Mouse (Mus musculus): ENCODE measurements around the gene Ift140. TPM values are rescaled to one million over a fixed set of nuclear protein-coding genes. Genes with fewer than 3 reads are reported as not detected.

Ift140 gene
- polyA plus RNA-seq (2014; fragmentation: Nextera tagmentation; extraction: Ambion mirVana), result 21.9 and 25.8 TPM in 2 replicates

DNA sequence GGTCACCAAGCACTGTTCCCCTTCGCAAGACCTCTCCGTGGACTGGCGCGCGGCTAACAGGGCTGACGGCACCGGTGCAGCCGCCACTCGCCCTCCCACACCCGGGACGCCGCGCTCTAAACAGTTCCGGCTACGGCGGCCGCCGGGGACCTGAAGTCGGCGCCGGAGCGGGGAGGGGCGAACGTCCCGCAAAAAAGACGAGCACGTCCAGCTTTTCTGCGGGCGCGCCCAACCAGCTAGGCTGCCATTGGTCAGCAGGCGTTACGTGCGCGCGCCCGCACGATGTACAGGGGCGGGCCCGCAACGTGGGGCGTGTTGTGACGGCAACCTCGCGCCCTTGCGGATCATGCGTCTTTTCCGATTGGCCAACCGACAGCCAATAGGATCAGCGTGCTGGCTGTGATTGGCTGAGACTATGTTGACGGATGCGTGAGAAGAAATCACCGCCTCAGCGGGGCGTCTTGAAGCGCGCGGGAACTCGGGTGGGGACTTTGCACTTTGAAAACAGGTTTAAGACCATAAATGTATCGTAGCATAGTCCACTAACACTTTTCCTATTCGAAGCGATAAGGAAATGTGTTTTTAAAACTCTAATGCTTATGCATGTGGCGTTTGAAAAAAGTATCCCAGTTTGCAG lies at the start of gene Ift140, which contains the start of gene Cramp1l:
TSS of gene Ift140 (plus strand) at position 431 of the 637 bp plus-strand sequence.
TSS of gene Cramp1l (minus strand) at position 134 of the 637 bp plus-strand sequence.
- Histone ChIP-seq H3K4me1 (ENCODE audit: control insufficient read depth, insufficient read depth, low read length) (no peaks in the 10 kb centered on the region; the same call in 1 of the 2 replicates), H3K27ac (ENCODE audit: low read depth, low read length) (peak within 1 kb of the TSS; percentile 80), H3K36me3 (ENCODE audit: control insufficient read depth, insufficient read depth, low read length) (peaks cover 8% of the 10 kb centered on the region), H3K9ac (ENCODE audit: low read length) (peak within 1 kb of the TSS; percentile 96), H3K9me3 (ENCODE audit: control insufficient read depth, low read length) (no peaks in the 10 kb centered on the region), H3K27me3 (ENCODE audit: control insufficient read depth, insufficient read depth, low read length) (no peaks in the 10 kb centered on the region), H3K4me3 (ENCODE audit: low read depth, low read length) (peak within 1 kb of the TSS; percentile 96), H3K4me2 (ENCODE audit: low read depth) (peak within 1 kb of the TSS; percentile 97)
- whole genome bisulfite sequencing, result under 1% methylated on average over 60 of the region's 62 CpGs
- ATAC-seq (ENCODE audit: insufficient read depth, low FRiP score, low TSS enrichment), result peak; percentile 97
- DNase-seq (ENCODE audit: low spot score), result peak; percentile 100

DNA sequence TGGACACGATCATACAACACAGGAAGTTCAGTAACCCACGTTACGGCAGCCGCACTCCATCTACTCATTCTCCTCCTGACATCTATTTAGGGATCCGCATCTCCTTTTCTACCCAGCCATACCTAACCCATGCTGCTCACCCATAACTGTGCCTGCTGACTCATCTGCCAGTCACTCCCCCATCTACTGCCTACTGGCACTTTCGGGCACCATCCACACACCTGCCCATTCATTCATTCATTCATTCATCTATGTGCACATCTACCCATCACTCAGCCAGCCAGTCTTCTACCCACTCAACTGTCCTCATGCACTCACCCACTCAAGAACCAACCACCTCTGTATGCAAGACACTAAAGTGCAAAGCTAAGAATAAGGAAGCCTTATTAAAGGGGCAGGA lies 28.7 kb upstream of the Ift140 start:
- H3K9ac ChIP-seq (ENCODE audit: low read length), result no peak overlapping the region
- no peaks in the 10 kb centered on the region for H3K27me3 ChIP-seq (ENCODE audit: control insufficient read depth, insufficient read depth, low read length)
- WGBS, result 96% methylated on average over 6 of the region's 6 CpGs
- no peaks in the 10 kb centered on the region for H3K4me1 ChIP-seq (ENCODE audit: control insufficient read depth, insufficient read depth, low read length)
- H3K27ac ChIP-seq (ENCODE audit: low read depth, low read length), result no peak overlapping the region
- no peak overlapping the region for H3K4me2 ChIP-seq (ENCODE audit: low read depth)
- H3K9me3 ChIP-seq (ENCODE audit: control insufficient read depth, low read length), result no peaks in the 10 kb centered on the region
- ATAC-seq (ENCODE audit: insufficient read depth, low FRiP score, low TSS enrichment) (no peak), DNase-seq (ENCODE audit: low spot score) (no peak)
- no peak overlapping the region for H3K4me3 ChIP-seq (ENCODE audit: low read depth, low read length)
- H3K36me3 ChIP-seq (ENCODE audit: control insufficient read depth, insufficient read depth, low read length), result peaks cover 38% of the 10 kb centered on the region

DNA sequence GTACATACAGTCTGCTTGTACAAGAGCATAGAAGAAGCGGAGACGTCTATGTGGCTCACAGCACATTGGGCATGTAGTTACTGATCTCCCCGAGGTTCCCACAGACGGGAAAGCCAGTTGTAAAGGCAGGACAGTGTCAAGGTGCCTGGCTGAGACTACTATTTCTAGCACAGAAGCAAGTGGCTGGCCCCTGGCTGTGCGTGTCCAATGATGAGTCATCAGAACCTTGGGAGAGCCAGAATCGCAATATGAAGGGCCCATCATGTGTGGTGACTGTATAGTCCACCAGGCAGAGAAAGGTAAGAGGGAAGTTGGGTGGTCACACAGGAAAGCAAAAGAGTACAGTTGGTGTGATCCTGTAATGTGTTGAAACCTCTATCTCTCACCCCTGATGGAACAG lies 21.2 kb upstream of the Ift140 start:
- Histone ChIP-seq H3K9me3 (ENCODE audit: control insufficient read depth, low read length) (no peaks in the 10 kb centered on the region), H3K9ac (ENCODE audit: low read length) (no peak overlapping the region), H3K36me3 (ENCODE audit: control insufficient read depth, insufficient read depth, low read length) (peaks cover 47% of the 10 kb centered on the region), H3K27ac (ENCODE audit: low read depth, low read length) (no peak overlapping the region), H3K27me3 (ENCODE audit: control insufficient read depth, insufficient read depth, low read length) (no peaks in the 10 kb centered on the region), H3K4me1 (ENCODE audit: control insufficient read depth, insufficient read depth, low read length) (no peaks in the 10 kb centered on the region), H3K4me3 (ENCODE audit: low read depth, low read length) (no peak overlapping the region), H3K4me2 (ENCODE audit: low read depth) (no peak overlapping the region)
- ATAC-seq (ENCODE audit: insufficient read depth, low FRiP score, low TSS enrichment), result no peak
- WGBS, result 93% methylated on average over 6 of the region's 6 CpGs
- DNase-seq (ENCODE audit: low spot score), result no peak

DNA sequence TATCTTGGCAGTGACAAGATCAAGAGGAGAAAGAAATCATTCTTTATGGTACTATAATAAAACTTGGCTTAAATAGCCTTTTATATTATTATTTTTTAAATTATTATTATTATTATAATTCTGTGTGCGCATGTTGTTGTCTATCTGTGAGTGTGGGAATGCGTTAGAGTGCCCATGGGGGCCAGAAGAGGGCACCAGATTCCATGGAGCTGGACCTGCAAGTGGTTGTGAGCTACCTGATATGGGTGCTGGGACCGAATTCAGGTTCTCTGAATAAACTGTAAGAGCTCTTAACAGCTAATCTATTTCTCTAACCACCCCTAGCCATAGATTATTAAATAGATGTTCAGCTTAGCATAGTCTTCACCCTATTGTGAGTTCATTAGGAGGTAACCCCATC lies 10.8 kb upstream of the Ift140 start:
- Histone ChIP-seq H3K36me3 (ENCODE audit: control insufficient read depth, insufficient read depth, low read length) (peaks cover 17% of the 10 kb centered on the region), H3K4me1 (ENCODE audit: control insufficient read depth, insufficient read depth, low read length) (no peaks in the 10 kb centered on the region), H3K27me3 (ENCODE audit: control insufficient read depth, insufficient read depth, low read length) (no peaks in the 10 kb centered on the region), H3K9ac (ENCODE audit: low read length) (no peak overlapping the region), H3K27ac (ENCODE audit: low read depth, low read length) (no peak overlapping the region), H3K9me3 (ENCODE audit: control insufficient read depth, low read length) (no peaks in the 10 kb centered on the region), H3K4me3 (ENCODE audit: low read depth, low read length) (no peak overlapping the region), H3K4me2 (ENCODE audit: low read depth) (no peak overlapping the region)
- DNase-seq (ENCODE audit: low spot score), result no peak
- no peak for ATAC-seq (ENCODE audit: insufficient read depth, low FRiP score, low TSS enrichment)
- 92% methylated on average over 3 of the region's 3 CpGs for WGBS

DNA sequence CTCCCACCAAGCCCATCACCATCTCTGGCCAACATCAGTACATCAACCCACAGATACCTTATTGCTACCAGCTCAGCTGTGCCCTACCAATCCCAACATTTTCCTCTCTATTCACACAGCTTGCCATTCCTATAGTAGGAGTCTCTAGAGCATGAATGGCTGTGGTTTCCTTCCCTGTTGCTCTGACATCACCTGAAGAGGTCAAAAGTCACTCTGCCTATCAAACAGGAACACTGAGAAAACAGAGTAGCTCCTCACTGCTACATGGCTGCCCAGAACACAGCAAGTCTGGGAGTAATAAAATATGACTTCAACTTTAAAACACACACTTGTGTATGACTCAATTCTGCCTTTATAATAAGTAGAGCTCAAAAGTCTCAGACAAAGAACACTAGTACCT lies 8.4 kb upstream of the Ift140 start:
- ATAC-seq (ENCODE audit: insufficient read depth, low FRiP score, low TSS enrichment), result no peak
- Histone ChIP-seq H3K9ac (ENCODE audit: low read length) (no peak overlapping the region), H3K27ac (ENCODE audit: low read depth, low read length) (no peak overlapping the region), H3K27me3 (ENCODE audit: control insufficient read depth, insufficient read depth, low read length) (no peaks in the 10 kb centered on the region), H3K4me2 (ENCODE audit: low read depth) (no peak overlapping the region), H3K9me3 (ENCODE audit: control insufficient read depth, low read length) (no peaks in the 10 kb centered on the region), H3K4me3 (ENCODE audit: low read depth, low read length) (no peak overlapping the region), H3K36me3 (ENCODE audit: control insufficient read depth, insufficient read depth, low read length) (peaks cover 24% of the 10 kb centered on the region), H3K4me1 (ENCODE audit: control insufficient read depth, insufficient read depth, low read length) (no peaks in the 10 kb centered on the region)
- DNase-seq (ENCODE audit: low spot score), result no peak

DNA sequence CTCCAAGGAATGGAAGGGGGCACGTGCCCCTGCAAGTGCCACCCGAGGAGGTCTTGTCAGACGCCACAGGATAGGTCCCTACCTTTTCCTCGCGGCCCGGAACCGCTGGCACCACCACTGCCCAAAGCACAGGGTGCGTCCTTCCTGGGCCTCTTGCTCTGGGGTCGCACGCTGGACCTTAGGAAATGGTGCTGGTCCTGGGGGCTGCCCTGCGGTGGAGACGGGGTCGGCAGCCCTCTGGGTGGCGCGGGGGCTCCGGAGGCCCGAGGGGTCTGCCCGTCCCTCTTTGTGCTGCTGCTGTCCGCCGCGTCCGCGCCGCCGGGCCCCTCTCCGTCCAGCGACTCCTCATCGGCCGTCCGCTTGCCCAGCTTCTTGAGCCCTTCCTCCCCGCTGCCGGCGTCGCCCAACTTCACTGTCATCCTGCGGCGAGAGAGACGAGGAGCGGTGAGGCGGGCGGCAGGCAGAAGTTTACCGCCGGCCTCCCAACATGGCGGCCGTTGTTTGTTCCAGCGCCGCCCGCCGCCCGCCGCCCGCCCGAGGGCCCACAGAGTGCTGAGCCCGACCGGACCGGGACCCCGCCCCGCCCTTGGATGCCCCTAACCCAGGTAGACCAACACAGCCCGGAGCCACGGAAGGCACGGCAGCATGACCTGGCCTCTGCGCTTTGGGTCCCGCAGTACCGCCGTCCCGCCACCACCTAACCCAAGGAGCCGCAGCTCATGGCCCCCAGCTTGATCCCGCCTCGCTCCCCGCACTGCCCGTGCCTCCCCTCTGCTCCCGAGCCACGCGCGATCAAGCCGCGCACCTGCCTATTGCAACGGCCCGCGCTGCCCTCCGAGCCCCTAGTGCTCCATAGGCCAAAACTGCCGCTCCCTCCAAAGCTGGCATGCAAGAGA lies 2.0 kb upstream of the Ift140 start:
- Histone ChIP-seq H3K4me1 (ENCODE audit: control insufficient read depth, insufficient read depth, low read length) (no peaks in the 10 kb centered on the region; the same call in 1 of the 2 replicates), H3K36me3 (ENCODE audit: control insufficient read depth, insufficient read depth, low read length) (peaks cover 11% of the 10 kb centered on the region), H3K9me3 (ENCODE audit: control insufficient read depth, low read length) (no peaks in the 10 kb centered on the region), H3K27me3 (ENCODE audit: control insufficient read depth, insufficient read depth, low read length) (no peaks in the 10 kb centered on the region), H3K27ac (ENCODE audit: low read depth, low read length) (peak overlapping the region; percentile 75), H3K4me2 (ENCODE audit: low read depth) (peak overlapping the region; percentile 97), H3K4me3 (ENCODE audit: low read depth, low read length) (peak overlapping the region; percentile 96), H3K9ac (ENCODE audit: low read length) (peak overlapping the region; percentile 96)
- DNase-seq (ENCODE audit: low spot score) (peak; percentile 50), ATAC-seq (ENCODE audit: insufficient read depth, low FRiP score, low TSS enrichment) (no peak)
- under 1% methylated on average over 76 of the region's 81 CpGs for WGBS

DNA sequence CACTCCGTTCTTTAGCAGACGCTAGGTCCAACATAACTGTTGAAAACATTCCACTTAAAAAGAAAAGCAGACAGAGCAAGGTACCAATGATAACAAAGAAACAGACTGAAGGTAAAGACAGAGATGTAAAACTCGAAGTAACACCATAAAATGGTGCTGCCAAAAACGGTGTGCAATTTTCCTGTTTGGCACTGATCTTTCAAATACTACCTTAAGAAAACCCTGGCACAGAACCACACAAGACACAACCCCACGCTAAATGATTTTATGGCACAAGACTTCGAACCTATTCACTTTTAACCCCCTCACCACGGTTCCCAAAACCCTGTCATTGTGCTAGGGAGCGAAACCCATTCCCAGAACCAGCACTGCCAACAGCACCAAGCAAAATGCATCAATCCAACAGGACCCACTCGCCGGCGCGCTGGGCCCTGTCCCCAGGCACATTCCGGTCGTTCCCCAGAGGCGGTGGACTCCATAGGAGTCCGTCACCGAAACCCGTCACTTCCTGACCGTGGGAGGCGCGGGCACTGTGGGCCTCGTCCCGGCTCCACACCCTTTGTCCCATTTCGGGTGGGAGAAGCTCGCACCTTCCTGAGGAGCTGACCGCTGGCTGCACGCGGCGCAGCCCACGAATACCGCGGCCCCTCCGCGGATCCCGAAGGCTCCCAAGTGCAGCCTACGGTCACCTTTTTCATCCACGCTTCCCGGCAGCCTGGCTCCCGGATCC lies 879 bp upstream of the Ift140 start:
- DNase-seq (ENCODE audit: low spot score) (peak; percentile 42), ATAC-seq (ENCODE audit: insufficient read depth, low FRiP score, low TSS enrichment) (no peak)
- under 1% methylated on average over 39 of the region's 39 CpGs for WGBS
- H3K36me3 ChIP-seq (ENCODE audit: control insufficient read depth, insufficient read depth, low read length), result peaks cover 11% of the 10 kb centered on the region
- peak overlapping the region; percentile 96 for H3K9ac ChIP-seq (ENCODE audit: low read length)
- peak overlapping the region; percentile 96 for H3K4me3 ChIP-seq (ENCODE audit: low read depth, low read length)
- peak overlapping the region; percentile 97 for H3K4me2 ChIP-seq (ENCODE audit: low read depth)
- no peaks in the 10 kb centered on the region; the same call in 1 of the 2 replicates for H3K4me1 ChIP-seq (ENCODE audit: control insufficient read depth, insufficient read depth, low read length)
- H3K9me3 ChIP-seq (ENCODE audit: control insufficient read depth, low read length), result no peaks in the 10 kb centered on the region
- H3K27me3 ChIP-seq (ENCODE audit: control insufficient read depth, insufficient read depth, low read length), result no peaks in the 10 kb centered on the region
- H3K27ac ChIP-seq (ENCODE audit: low read depth, low read length), result peak overlapping the region; percentile 64

DNA sequence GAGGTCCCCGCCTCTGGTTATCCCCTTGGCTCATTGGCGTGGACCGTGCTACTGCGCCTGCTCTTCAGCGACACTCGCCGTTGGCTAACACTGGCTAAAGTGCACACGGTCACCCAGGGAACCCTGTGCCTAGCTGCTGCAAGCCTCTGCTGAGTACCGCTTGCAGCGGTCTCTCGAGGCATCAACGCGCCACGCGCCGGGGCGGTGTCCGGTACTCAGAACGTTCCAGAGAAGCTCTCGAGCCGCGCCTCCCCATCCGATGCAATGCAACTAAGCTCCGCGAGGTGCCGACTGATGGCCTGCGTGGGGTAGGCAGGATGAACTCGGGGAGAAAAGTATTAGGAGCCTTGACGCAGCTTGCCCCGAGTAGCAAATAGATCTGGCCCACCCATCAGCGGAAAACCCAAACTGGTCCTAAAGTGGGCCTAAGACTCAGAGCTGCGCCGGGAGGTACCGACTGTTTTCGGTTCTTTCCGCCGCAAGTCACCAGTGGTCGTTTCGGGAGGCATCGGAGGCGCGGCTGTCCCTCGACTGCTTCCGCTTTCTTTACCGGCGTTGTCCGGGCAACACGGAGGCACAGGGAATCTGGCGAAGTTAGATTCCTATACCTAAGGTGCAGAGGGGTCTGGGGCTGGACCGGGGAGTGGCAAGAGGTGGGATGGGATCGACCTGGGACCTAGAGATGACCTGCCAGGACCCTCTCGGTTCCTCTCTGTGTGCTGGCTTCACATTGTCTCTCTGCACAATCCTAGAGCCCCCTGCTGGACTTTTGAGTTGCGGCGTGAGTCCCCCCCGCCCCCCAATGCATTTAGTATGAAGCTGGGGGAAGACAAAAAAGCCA lies 627 bp downstream of the Ift140 start:
- peak overlapping the region; percentile 80 for H3K27ac ChIP-seq (ENCODE audit: low read depth, low read length)
- whole genome bisulfite sequencing, result under 1% methylated on average over 55 of the region's 55 CpGs
- H3K36me3 ChIP-seq (ENCODE audit: control insufficient read depth, insufficient read depth, low read length), result peaks cover 5% of the 10 kb centered on the region
- peak overlapping the region; percentile 85 for H3K9ac ChIP-seq (ENCODE audit: low read length)
- peak; percentile 83 for DNase-seq (ENCODE audit: low spot score)
- H3K4me1 ChIP-seq (ENCODE audit: control insufficient read depth, insufficient read depth, low read length), result no peaks in the 10 kb centered on the region; the same call in 1 of the 2 replicates
- peak overlapping the region; percentile 91 for H3K4me2 ChIP-seq (ENCODE audit: low read depth)
- ATAC-seq (ENCODE audit: insufficient read depth, low FRiP score, low TSS enrichment), result peak; percentile 89
- H3K4me3 ChIP-seq (ENCODE audit: low read depth, low read length), result peak overlapping the region; percentile 96
- no peaks in the 10 kb centered on the region for H3K27me3 ChIP-seq (ENCODE audit: control insufficient read depth, insufficient read depth, low read length)
- no peaks in the 10 kb centered on the region for H3K9me3 ChIP-seq (ENCODE audit: control insufficient read depth, low read length)

All from neural tube, embryonic 11.5 days (tissue).